ENCODE assay signal across 20 mouse cellular contexts in genomic region chr15:99453153-99453900, GRCm38 (mm10). TPM values are rescaled to one million over a fixed set of nuclear protein-coding genes. Genes with fewer than 3 reads are reported as not detected.
DNase-seq lines count a peak whose midpoint lies in the region; ATAC-seq lines count a peak whose summit lies in the region.
"Had no signal": no experiment of that assay in that cellular context is flagged by ENCODE, and none has a peak within 500 bp of the region (broad histone marks: within the 10 kb centered on the region; RNA-seq: fewer than 3 reads in every experiment).

No protein-coding gene starts in this region.

- H3K4me2 ChIP-seq in heart, embryonic 12.5 days: no peak overlapping the region
- no peak overlapping the region for H3K4me2 ChIP-seq in midbrain, embryonic 11.5 days
- no peak overlapping the region for H3K4me2 ChIP-seq in midbrain, embryonic 16.5 days (ENCODE audit: low read length)
- H3K4me2 ChIP-seq: forebrain, embryonic 15.5 days had no signal

- H3K4me1 ChIP-seq in heart, embryonic 12.5 days (replicated peaks): peaks cover 79% of the 10 kb centered on the region
- H3K4me1 ChIP-seq in midbrain, embryonic 11.5 days (ENCODE audit: control insufficient read depth, insufficient read depth, low read length): peaks cover 13% of the 10 kb centered on the region
- H3K4me1 ChIP-seq in midbrain, embryonic 16.5 days (ENCODE audit: control insufficient read depth, insufficient read depth, low read length): peaks cover 34% of the 10 kb centered on the region

- peaks cover 16% of the 10 kb centered on the region for H3K36me3 ChIP-seq in heart, embryonic 12.5 days
- no peaks in the 10 kb centered on the region for H3K36me3 ChIP-seq in midbrain, embryonic 11.5 days (ENCODE audit: control insufficient read depth, insufficient read depth, low read length)
- H3K36me3 ChIP-seq in midbrain, embryonic 16.5 days (ENCODE audit: control insufficient read depth, insufficient read depth, low read length): no peaks in the 10 kb centered on the region
- H3K36me3 ChIP-seq: forebrain, embryonic 15.5 days had no signal

- peak overlapping the region; percentile 13; the same call in 1 of the 2 replicates for H3K9ac ChIP-seq in heart, embryonic 12.5 days
- H3K9ac ChIP-seq in midbrain, embryonic 11.5 days (ENCODE audit: low read length): no peak overlapping the region
- H3K9ac ChIP-seq in midbrain, embryonic 16.5 days (ENCODE audit: low read depth, low read length): no peak overlapping the region
- H3K9ac ChIP-seq: forebrain, embryonic 15.5 days; liver, postnatal 0 days had no signal

- H3K4me3 ChIP-seq in heart, embryonic 12.5 days: no peak overlapping the region
- no peak overlapping the region for H3K4me3 ChIP-seq in midbrain, embryonic 11.5 days (ENCODE audit: low read depth, low read length)
- H3K4me3 ChIP-seq in midbrain, embryonic 16.5 days (ENCODE audit: low read depth, low read length): no peak overlapping the region
- H3K4me3 ChIP-seq: forebrain, embryonic 15.5 days; myocyte had no signal

- no peak for DNase-seq in heart, postnatal 4 days
- DNase-seq in midbrain, embryonic 11.5 days (ENCODE audit: low spot score, missing footprints): peak; percentile 54
- peak; percentile 59 for DNase-seq in lung, postnatal 36 days
- peak; percentile 55 for DNase-seq in thymus, postnatal 4 days
- no peak for DNase-seq in right cerebral cortex, postnatal 10 days (ENCODE audit: low spot score in 2 of 2)
- DNase-seq: adrenal gland, postnatal 25 days; cerebellum, adult 11-12 months; cerebellum, postnatal 14 days; embryo, embryonic 11 days; gastrocnemius, postnatal 36 days; kidney, adult 2 months; kidney, postnatal 10 days; layer of hippocampus, postnatal 36 days; liver, postnatal 0 days; midbrain, embryonic 14.5 days had no signal

- WGBS in heart, embryonic 12.5 days: 67% methylated on average over 11 of the region's 11 CpGs
- 79% methylated on average over 11 of the region's 11 CpGs for WGBS in midbrain, embryonic 11.5 days
- 80% methylated on average over 11 of the region's 11 CpGs for WGBS in midbrain, embryonic 16.5 days

- no peaks in the 10 kb centered on the region for H3K9me3 ChIP-seq in heart, embryonic 12.5 days (replicated peaks)
- no peaks in the 10 kb centered on the region for H3K9me3 ChIP-seq in midbrain, embryonic 11.5 days (ENCODE audit: control insufficient read depth, low read length)
- H3K9me3 ChIP-seq in midbrain, embryonic 16.5 days (replicated peaks; ENCODE audit: control insufficient read depth, low read length, poor library complexity, severe bottlenecking): no peaks in the 10 kb centered on the region
- H3K9me3 ChIP-seq: forebrain, embryonic 15.5 days; G1E had no signal

- ATAC-seq in heart, embryonic 12.5 days (ENCODE audit: insufficient number of reproducible peaks, low FRiP score): no peak
- ATAC-seq in midbrain, embryonic 11.5 days (ENCODE audit: low FRiP score): no peak
- ATAC-seq in midbrain, embryonic 16.5 days: no peak
- ATAC-seq: forebrain, embryonic 15.5 days; liver, postnatal 0 days had no signal

- H3K27ac ChIP-seq in heart, embryonic 12.5 days (ENCODE audit: poor library complexity, severe bottlenecking): no peak overlapping the region
- H3K27ac ChIP-seq in midbrain, embryonic 11.5 days (ENCODE audit: low read depth, low read length): no peak overlapping the region
- no peak overlapping the region for H3K27ac ChIP-seq in midbrain, embryonic 16.5 days (ENCODE audit: low read length)
- H3K27ac ChIP-seq: forebrain, embryonic 15.5 days had no signal

- H3K27me3 ChIP-seq in heart, embryonic 12.5 days (replicated peaks): no peaks in the 10 kb centered on the region
- no peaks in the 10 kb centered on the region for H3K27me3 ChIP-seq in midbrain, embryonic 11.5 days (ENCODE audit: control insufficient read depth, insufficient read depth, low read length)
- no peaks in the 10 kb centered on the region for H3K27me3 ChIP-seq in midbrain, embryonic 16.5 days (ENCODE audit: control insufficient read depth, insufficient read depth, low read depth, low read length)
- H3K27me3 ChIP-seq: forebrain, embryonic 15.5 days had no signal

RNA-seq across cellular contexts. Expression of gene Nckap5l, which starts 4.2 kb away (rescaled TPM):
- 11.4 and 12.0 TPM in 2 replicates for polyA plus RNA-seq in heart, embryonic 12.5 days (2016; fragmentation: Nextera tagmentation; extraction: Ambion mirVana)
- total RNA-seq in heart, postnatal 4 days (2021): 10 to 100 TPM; 20.0 to 23.6 TPM
- 8.0 and 9.4 TPM in 2 replicates for polyA plus RNA-seq in midbrain, embryonic 11.5 days (2014; fragmentation: Nextera tagmentation; extraction: Ambion mirVana)
- 16.2 and 17.1 TPM in 2 replicates for polyA plus RNA-seq in midbrain, embryonic 16.5 days (2015; fragmentation: Nextera tagmentation; extraction: Ambion mirVana)

RNA-seq across cellular contexts. Expression of gene Bcdin3d, which starts 21.2 kb away (rescaled TPM):
- 11.3 and 12.2 TPM in 2 replicates for polyA plus RNA-seq in heart, embryonic 12.5 days (2016; fragmentation: Nextera tagmentation; extraction: Ambion mirVana)
- total RNA-seq in heart, postnatal 4 days (2021): 1 to 10 TPM; 4.9 to 5.0 TPM
- 19.5 and 19.7 TPM in 2 replicates for polyA plus RNA-seq in midbrain, embryonic 11.5 days (2014; fragmentation: Nextera tagmentation; extraction: Ambion mirVana)
- polyA plus RNA-seq in midbrain, embryonic 16.5 days (2015; fragmentation: Nextera tagmentation; extraction: Ambion mirVana): 19.0 and 21.6 TPM in 2 replicates

Comparison
In these comparisons a context has a peak if more than half of its experiments do, and no peak if none do; other contexts are left out.
1. DNase-seq: peak in midbrain, embryonic 11.5 days (single experiment), lung, postnatal 36 days (single experiment) and thymus, postnatal 4 days (single experiment); none in heart, postnatal 4 days (single experiment) and right cerebral cortex, postnatal 10 days (0 of 2).